Mouse (Mus musculus) heart, postnatal 36 days (tissue): ENCODE measurements around the gene Lsm4. TPM values are rescaled to one million over a fixed set of nuclear protein-coding genes. Genes with fewer than 3 reads are reported as not detected.

Source experiments
- DNase-seq, 2 experiments: peaks; one replicate each; pipeline ENCODE4 v3.0.0; 2021 to 2022
- intact Hi-C: fragments of 180-260 bp; cut with DNase I; formaldehyde crosslinking; loops from one replicate; pipeline ENCODE4 v1.15.1; 2025
- total RNA-seq, 2 experiments: library from RNA; stranded (reverse); gene quantifications; 2 replicates each; pipeline ENCODE4 v1.2.3; 2021

Gene Lsm4
- total RNA-seq, 2 experiments from 2014 or later = 64.0 to 66.8 TPM

- no peak for DNase-seq
- intact Hi-C loops = loop anchor here (1.0 to 5.0 kb wide), 2 partner anchors 21 to 78 kb away; partner anchors contain the start of gene Rab3a
These were observed 1.7 kb downstream of the Lsm4 start for GRCm38 (mm10) chr8:70674716-70675115.

- intact Hi-C loops = loop anchor here (1.0 kb wide), 1 partner anchor 20 kb away; no protein-coding TSS in a partner anchor
These were observed 2.3 kb downstream of the Lsm4 start for GRCm38 (mm10) chr8:70675336-70675735.

GRCm38 (mm10) chr8:70677451-70678080, 4.5 kb downstream of the Lsm4 start:
- intact Hi-C loops = no loop called here

More at GRCm38 (mm10) chr8:70675336-70675735, 2.3 kb downstream of the Lsm4 start:
- no peak for DNase-seq

GRCm38 (mm10) chr8:70678679-70679078, 5.6 kb downstream of the Lsm4 start:
- no peak for DNase-seq
- intact Hi-C loops = no loop called here

More at GRCm38 (mm10) chr8:70677451-70678080, 4.5 kb downstream of the Lsm4 start:
- DNase-seq = no peak

GRCm38 (mm10) chr8:70679404-70679803, 6.4 kb downstream of the Lsm4 start:
- intact Hi-C loops = no loop called here
- DNase-seq = no peak

GRCm38 (mm10) chr8:70680039-70680438, 7.0 kb downstream of the Lsm4 start:
- no peak for DNase-seq
- intact Hi-C loops = no loop called here

GRCm38 (mm10) chr8:70681410-70681809, 8.4 kb downstream of the Lsm4 start:
- DNase-seq = no peak
- intact Hi-C loops = no loop called here

- DNase-seq = peak; percentile 74 to 81
- intact Hi-C loops = no loop called here
These were observed 9.1 kb downstream of the Lsm4 start for GRCm38 (mm10) chr8:70682193-70682592.

- intact Hi-C loops = no loop called here
- no peak for DNase-seq
These were observed 9.6 kb downstream of the Lsm4 start for GRCm38 (mm10) chr8:70682692-70683091.

- no peak for DNase-seq
- intact Hi-C loops = no loop called here
These were observed 11.2 kb downstream of the Lsm4 start for GRCm38 (mm10) chr8:70684291-70684690.

GRCm38 (mm10) chr8:70687576-70687975, 14.5 kb downstream of the Lsm4 start:
- DNase-seq = peak; percentile 75 to 80
- intact Hi-C loops = no loop called here

- intact Hi-C loops = no loop called here
- no peak for DNase-seq
These were observed 15.1 kb downstream of the Lsm4 start for GRCm38 (mm10) chr8:70688136-70688535.

GRCm38 (mm10) chr8:70689892-70690390, 16.9 kb downstream of the Lsm4 start:
- DNase-seq = no peak
- intact Hi-C loops = no loop called here

- no peak for DNase-seq
- intact Hi-C loops = no loop called here
These were observed 18.2 kb downstream of the Lsm4 start for GRCm38 (mm10) chr8:70691230-70691629.

- intact Hi-C loops = no loop called here
- no peak for DNase-seq
These were observed 18.7 kb downstream of the Lsm4 start for GRCm38 (mm10) chr8:70691727-70692231.

GRCm38 (mm10) chr8:70693636-70694035, 20.6 kb downstream of the Lsm4 start:
- no peak for DNase-seq
- intact Hi-C loops = no loop called here

- intact Hi-C loops = loop anchor here (1.0 kb wide), 1 partner anchor 20 kb away; no protein-coding TSS in a partner anchor
- peak in 1 of 2 experiments; percentile 63 for DNase-seq
These were observed 22.4 kb downstream of the Lsm4 start for GRCm38 (mm10) chr8:70695318-70696018.

GRCm38 (mm10) chr8:70696019-70696885, 23.2 kb downstream of the Lsm4 start:
- peak; percentile 76 to 77 for DNase-seq

GRCm38 (mm10) chr8:70696946-70697345, 23.9 kb downstream of the Lsm4 start:
- intact Hi-C loops = no loop called here
- peak in 1 of 2 experiments; percentile 46 for DNase-seq

More at GRCm38 (mm10) chr8:70696019-70696885, 23.2 kb downstream of the Lsm4 start:
- intact Hi-C loops = no loop called here
